Mouse (Mus musculus) layer of hippocampus, adult 8-10 months (tissue): ENCODE results near the gene Thpo. TPM values are rescaled to one million over a fixed set of nuclear protein-coding genes. Genes with fewer than 3 reads are reported as not detected.

ENCODE experiments used
- DNase-seq, 2 experiments: peaks; one replicate each; pipeline ENCODE4 v3.0.0; 2022; ENCODE audit warnings: low spot score in 2 of 2
- total RNA-seq, 4 experiments: library from RNA; stranded (reverse); gene quantifications; 2 replicates each; pipeline ENCODE4 v1.2.4; 2022

The Thpo gene
- total RNA-seq, 4 experiments from 2014 or later, result 9.9 to 15.1 (median 13.2) TPM

DNA sequence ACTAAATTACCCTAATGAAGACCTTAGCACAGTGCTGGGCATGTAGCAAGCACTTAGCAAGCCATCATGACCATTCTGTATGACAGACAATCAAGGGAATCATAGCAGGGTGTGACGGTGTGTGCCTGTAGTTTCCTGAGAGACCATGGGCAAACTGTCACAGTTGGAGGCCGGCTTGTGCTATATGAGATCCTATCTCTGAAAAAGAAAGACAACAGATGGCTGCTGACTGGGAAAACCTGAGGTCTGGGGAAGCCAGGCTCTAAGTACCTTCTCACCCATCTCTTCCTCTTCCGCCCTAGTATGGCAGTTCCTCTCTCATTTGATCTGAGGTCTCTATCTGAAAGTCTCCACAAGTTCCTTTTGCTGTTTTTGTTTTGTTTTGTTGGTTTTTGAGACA, 28.5 kb downstream of the Thpo start:
- peak in 1 of 2 experiments; percentile 32 for DNase-seq

GRCm38 (mm10) chr16:20703699-20704400, 30.5 kb downstream of the Thpo start:
- DNase-seq, result no peak

DNA sequence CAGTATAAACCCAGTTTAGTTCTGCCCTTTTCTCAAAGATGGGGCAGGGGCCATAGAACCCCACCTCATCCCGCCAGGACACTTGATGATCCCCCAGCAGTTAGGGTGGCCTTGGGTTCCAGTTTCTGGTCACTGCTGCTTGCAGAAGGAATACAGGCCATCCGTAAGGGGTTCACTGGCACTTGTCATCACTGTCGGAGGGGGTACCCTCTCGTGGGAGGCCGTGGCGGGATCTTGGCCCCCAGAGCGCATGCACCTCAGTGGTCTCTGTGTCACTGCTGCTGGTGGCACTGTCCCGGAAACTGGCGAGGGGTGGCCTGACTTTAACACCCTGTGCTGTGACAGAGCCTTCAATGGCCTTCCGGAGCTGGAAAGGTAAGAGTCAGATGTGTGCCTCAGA, 31.2 kb downstream of the Thpo start:
- DNase-seq, result peak in 1 of 2 experiments; percentile 30

GRCm38 (mm10) chr16:20702522-20702893, 31.8 kb downstream of the Thpo start:
- DNase-seq, result peak; percentile 68 to 70

DNA sequence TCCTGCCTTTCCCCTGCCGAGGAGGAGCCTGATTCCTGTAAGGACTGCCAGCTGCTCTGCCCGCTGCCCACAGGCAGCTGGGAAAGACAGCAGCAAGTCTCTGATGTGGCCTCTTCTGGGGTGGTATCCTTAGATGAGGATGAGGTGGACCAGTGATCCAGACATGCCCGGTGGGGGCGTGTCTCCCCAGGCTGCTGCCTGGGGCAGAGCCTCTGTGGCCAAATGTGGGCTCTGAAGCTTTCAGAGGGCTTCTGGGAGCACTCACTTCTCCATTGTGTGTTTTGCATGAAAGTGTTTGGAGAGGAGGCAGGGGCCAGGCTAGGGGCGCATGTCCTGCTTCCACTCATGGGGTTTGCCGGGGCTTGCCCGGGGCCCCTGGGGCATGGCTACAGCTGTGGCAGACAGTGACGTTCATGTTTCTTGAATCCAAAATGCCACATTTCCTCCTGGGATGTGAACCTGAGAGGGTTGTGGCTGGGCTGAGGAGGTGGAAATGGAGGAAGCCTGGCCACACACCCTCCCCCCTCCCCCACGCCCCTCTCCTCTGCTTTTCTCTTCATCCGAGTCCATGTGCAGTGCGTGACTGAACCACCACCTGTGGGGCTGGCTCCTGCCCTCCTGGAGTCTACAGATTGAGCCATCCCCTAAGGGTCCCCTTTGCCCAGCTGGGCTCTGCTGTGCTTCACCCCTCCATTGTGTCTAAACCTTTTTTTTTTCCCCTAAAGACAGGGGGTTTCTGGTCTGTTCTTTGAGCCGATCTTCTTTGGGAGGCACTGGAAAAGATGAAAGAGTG, 32.4 kb downstream of the Thpo start:
- peak in 1 of 2 experiments; percentile 28 for DNase-seq

DNA sequence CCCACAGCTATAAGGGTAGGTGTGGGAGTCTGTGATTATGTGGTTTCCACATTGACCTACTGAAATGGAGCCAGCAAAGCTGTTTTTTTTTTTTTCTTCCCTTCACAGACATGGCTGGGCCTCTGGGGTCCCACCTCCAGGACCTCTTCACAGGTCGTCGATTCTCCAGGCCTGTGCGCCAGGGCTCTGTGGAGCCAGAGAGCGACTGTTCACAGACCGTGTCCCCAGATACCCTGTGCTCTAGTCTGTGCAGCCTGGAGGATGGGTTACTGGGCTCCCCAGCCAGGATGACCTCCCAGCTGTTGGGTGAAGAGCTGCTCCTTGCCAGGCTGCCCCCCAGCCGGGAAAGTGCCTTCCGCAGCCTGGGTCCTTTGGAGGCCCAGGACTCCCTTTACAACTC, 33.0 kb downstream of the Thpo start:
- no peak for DNase-seq

- peak in 1 of 2 experiments; percentile 28 for DNase-seq
Observed at GRCm38 (mm10) chr16:20700036-20700435, 34.3 kb downstream of the Thpo start.

DNA sequence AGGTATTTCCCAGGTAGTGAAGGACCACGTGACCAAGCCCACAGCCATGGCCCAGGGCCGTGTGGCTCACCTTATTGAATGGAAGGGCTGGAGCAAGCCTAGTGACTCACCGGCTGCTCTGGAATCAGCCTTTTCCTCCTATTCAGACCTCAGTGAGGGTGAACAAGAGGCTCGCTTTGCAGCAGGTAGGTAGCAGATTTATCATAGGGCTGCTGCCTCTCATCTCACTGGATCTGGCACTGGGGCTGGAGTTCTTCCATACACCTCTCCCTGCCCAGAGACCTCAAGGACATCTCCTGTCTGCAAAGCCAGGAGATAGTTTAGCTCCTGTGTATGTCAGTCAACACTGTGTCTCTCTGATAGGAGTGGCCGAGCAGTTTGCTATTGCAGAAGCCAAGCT, 35.0 kb downstream of the Thpo start:
- DNase-seq, result no peak

- DNase-seq, result peak; percentile 97 to 99
Observed at GRCm38 (mm10) chr16:20695622-20696323, 38.5 kb downstream of the Thpo start.

GRCm38 (mm10) chr16:20694781-20695180, 39.5 kb downstream of the Thpo start:
- DNase-seq, result peak; percentile 80 to 85

GRCm38 (mm10) chr16:20693111-20693701, 41.1 kb downstream of the Thpo start, which contains the start of gene Fam131a:
Fam131a (plus strand) TSS chr16:20693241.
- DNase-seq, result peak; percentile 92 to 95

- DNase-seq, result peak in 1 of 2 experiments; percentile 15
Observed at GRCm38 (mm10) chr16:20692241-20692965, 41.9 kb downstream of the Thpo start.

- no peak for DNase-seq
Observed at GRCm38 (mm10) chr16:20691617-20692016, 42.7 kb downstream of the Thpo start.

DNA sequence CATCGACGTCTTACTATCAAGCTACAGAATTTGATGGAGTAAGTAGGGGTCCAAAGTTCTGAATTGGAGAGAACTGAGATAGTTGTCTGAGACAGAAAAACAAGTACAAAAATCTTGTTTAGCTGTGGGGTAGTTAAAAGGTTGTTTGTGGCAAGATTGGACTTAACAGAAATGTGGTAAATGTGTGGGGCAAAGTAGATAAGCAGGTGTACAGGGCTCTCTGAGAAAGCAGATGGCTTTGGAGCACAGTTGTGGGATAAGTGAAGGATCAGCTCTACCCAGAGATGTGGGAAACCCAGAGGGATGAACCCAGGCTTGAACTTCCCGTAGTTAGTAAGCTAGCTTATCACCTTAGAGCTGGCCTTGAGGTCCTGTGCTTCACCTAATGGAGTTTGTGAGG, 43.5 kb downstream of the Thpo start:
- DNase-seq, result no peak

GRCm38 (mm10) chr16:20677974-20678675, 56.2 kb downstream of the Thpo start:
- peak; percentile 75 to 77 for DNase-seq

DNA sequence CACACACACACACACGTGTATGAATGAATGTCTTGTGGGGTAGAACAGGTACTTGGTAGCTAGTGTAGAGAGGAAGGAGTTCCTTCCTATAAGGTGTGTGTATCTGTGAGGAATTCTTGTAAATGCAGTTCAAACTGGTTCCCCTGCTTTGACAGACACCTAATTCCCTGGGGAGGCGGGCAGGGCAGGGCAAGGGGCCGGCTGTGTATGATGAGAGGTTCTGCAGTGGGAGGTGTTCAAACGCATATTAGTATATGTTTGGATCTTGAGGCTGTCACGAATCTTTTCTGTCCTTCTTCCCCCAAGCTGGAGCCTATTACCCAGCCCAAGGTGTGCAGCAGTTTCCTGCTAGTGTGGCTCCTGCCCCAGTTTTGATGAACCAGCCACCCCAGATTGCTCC, 56.9 kb downstream of the Thpo start:
- DNase-seq, result no peak

GRCm38 (mm10) chr16:20676702-20677101, 57.6 kb downstream of the Thpo start:
- DNase-seq, result no peak

DNA sequence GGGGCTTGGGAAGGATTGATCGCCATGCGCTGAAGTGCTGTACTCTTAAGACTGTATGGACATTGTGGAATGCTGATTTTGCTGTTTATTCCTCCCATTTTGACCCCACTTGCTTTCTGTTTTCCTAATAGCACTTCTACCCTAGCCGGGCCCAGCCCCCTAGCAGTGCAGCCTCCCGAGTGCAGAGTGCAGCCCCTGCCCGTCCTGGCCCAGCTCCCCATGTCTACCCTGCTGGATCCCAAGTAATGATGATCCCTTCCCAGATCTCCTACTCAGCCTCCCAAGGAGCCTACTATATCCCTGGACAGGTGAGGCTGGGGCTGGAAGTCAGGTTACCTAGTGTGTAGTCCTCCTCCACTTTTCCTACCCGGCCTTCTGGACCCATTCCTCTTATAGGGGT, 59.1 kb downstream of the Thpo start:
- DNase-seq, result no peak
